Mouse (Mus musculus) right cerebral cortex, postnatal 36 days (tissue): ENCODE results near the gene Btbd3.
A peak's percentile ranks its signal among the peaks of the same experiment; 100 is the strongest.
"Not testable (repeated sequence)": the region's sequence is repeated elsewhere in the genome, so short reads cannot be mapped to it uniquely, and the experiment has no call there.

Source experiments
- DNase-seq, 2 experiments: peaks; one replicate each; pipeline ENCODE4 v3.0.0; 2022; ENCODE audit warnings: low spot score in 2 of 2, mixed read lengths in 1 of 2

Btbd3 gene

DNA sequence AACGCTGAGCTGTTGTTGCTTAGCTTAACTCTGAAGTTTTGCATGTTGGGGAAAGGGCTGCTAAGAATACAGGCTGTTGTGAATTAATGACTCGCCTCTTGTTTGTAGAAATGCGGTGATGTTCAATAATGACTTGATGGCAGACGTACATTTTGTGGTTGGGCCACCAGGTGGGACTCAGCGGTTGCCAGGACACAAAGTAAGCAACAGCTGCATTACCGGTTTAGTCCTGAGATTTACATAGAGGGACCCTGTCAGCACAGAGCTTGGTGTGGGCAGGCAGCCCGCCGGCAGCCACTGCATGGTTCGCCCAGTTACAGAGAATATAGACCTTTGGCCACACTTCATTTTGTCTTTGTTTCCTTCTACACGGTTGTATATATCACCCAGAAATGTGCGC lies 23.3 kb downstream of the Btbd3 start:
- no peak for DNase-seq

DNA sequence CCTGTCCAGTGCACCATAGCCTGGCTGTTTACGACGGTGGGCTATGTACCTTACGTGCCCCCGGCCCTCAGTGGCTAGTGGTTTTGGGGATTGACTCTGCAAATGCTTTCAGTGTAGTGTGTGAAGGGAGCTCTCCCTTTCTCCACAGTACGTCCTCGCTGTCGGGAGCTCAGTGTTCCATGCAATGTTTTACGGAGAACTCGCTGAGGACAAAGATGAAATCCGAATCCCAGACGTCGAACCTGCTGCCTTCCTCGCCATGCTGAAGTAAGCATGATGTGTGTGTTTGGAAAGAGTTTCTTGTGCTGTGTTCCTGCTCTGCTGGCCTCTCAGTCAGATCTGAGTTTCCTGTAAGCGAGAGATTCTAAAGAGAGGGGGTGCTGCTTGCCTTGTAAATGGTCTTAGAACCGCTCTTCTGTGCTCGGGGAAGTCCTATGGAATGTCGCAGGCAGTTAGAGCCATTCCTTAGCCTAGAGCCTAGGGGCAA lies 23.9 kb downstream of the Btbd3 start:
- DNase-seq, result peak in 1 of 2 experiments; percentile 16

DNA sequence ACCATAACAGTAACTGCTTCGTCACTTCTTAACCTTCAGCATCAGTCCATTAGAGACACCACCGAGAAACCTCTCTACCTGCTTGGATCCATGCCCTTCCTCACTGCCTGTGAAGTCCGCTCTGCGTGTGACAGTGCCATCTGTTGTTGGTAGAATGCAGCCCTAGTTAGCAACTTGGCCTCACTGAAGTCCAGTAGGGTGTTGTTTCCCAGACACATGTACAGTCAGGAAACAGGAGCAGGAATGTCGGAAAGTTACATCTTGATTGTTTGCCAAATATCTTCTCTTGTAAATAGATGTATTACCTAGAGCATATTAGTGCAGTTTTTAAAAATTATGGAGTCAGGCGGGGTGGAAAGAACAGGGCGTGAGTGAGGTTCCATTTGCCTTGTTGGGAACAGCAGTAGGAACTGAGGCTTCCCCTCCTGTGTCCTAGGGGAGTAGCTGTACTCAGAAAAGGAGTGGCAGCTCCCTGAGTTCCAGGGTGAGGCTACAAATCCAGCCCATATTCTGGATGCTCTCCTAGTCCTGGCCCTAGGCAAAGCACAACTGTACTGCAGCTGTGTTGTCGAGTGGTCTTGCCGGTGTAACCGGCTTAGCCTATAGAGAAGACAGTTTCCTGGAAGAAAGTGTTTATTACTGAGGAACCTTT lies 25.3 kb downstream of the Btbd3 start:
- peak in 1 of 2 experiments; percentile 18 for DNase-seq

DNA sequence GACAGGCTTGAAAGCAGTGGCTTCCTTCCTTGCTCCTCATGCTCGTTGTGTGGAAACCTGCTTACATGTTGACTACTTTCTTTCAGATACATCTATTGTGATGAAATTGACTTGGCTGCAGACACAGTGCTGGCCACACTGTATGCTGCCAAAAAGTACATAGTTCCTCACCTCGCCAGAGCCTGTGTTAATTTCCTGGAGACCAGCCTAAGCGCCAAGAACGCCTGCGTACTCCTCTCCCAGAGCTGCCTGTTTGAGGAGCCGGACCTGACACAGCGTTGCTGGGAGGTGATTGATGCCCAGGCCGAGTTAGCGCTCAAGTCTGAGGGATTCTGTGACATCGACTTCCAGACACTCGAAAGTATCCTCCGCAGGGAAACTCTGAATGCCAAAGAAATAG lies 27.0 kb downstream of the Btbd3 start:
- no peak for DNase-seq

DNA sequence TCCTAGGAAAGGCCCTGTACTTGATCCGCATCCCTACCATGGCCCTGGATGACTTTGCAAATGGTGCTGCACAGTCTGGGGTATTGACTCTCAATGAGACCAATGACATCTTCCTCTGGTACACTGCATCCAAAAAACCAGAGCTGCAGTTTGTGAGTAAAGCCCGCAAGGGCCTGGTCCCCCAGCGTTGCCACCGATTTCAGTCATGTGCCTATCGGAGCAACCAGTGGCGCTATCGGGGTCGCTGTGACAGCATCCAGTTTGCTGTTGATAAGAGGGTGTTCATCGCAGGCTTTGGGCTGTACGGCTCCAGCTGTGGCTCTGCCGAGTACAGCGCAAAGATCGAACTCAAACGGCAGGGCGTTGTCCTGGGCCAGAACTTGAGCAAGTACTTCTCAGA lies 27.5 kb downstream of the Btbd3 start:
- DNase-seq, result no peak

DNA sequence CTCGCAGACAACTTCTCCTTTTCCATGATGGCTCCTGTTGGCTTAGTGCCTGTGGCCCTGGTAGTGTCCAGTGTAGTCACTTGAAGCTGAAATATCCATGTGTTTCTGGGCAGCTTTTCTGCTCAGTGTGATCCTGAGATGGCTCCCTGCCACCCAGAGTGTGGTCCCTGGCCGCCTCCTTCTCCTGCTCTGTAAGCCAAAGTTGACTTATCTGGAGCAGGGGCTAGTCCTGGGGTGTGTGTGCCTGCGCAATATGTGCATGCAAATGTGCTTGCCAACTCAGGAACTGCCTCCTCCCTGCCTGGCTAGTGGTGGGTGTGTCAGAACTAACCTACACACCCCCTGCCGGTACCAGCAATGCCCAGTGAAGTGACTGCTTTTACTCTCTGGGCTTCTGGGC lies 29.4 kb downstream of the Btbd3 start:
- DNase-seq, result no peak

DNA sequence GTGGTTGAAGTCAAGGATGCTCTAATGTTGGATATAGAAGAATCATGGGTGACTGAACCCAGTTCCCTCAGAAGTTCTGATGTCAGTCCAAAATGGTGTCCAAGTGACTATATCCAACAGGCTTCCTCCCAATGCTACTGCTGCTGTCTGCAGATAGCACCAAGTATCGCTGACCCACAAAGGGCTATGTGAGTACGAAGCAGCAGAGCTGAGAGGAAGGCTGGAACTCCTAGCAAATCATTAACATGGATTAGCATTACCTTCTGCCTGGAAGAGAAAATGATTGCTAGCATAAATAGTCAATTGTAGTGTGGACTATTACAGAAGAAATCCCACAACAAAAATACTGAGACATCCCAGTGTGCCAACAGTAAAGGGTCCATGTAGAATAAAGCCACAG lies 33.8 kb downstream of the Btbd3 start:
- no peak for DNase-seq

DNA sequence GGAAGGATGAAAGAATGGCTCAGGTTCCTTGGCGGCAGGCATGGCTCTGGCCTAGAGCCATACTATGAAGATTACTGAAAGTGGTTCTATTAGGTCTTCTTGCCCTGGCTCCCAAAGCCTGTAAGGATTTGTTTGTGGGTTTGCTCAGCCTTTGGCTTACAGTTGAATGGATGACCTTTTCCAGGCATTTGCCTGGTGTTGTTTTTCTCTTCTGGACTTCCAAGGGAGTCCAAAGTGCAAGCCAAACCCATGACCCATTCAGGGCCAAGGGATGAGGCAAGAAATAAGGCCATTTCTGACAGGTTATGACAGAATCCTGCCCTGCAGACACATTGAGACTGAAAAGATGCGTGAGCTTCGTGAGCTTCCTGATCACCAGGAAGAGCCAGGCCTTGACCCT lies 37.9 kb downstream of the Btbd3 start:
- DNase-seq, result no peak

DNA sequence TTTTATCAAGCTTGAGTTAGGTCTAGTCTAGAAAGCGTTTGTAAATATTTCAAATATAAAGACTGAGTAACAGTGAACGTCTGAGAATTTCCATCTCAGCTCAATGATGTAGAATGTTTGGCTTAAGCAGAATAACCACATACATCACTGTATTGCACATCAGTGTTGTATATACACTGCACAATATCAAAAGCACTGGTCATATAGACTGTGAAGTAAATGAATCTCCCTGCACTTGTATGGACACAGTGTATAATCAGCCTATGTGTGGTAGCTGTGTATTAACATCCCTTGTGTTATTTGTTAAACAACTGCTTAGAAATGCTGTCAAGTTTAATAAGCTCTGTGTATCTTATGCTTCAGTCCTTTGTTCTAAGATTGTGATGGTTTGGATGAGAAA lies 49.9 kb downstream of the Btbd3 start:
- no peak for DNase-seq

DNA sequence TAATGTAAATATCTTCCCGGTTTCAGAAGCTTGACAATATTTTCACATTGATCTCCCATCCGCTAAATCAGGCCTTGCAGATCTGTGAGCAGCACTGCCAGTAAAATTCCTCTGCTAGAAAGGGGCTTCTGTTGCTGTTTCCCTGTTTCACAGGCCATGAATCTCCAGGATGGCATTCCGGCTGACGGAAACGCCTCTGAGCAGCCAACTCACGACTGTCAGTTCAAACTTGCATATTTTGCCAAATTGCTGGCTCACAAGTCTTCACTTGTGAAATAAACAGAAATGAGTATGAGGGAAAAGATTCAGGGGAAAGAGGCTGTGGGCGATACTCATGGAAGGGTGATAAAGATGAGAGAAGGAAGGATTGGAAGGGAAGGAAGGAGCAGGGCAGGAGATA lies 59.3 kb downstream of the Btbd3 start:
- DNase-seq, result peak in 1 of 2 experiments; percentile 8

DNA sequence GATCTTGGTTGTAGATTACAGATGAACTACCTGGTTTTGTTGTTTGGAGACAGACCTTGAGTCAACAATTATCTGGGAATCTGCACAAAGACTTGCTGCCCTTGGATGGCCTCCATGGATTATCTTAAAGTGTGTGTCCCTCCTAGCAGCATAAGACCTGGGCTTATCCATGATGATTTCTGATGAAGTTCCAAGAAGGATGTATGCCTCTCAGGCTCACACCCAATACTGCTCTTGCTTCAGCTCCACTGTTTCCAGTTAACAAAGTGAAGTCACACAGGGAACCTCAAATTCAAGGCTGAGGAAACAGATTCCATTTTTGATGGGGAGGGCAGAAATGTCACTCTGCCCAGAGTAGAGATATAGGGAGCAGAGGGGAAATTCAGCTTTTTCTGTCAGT lies 64.0 kb downstream of the Btbd3 start:
- DNase-seq, result no peak

DNA sequence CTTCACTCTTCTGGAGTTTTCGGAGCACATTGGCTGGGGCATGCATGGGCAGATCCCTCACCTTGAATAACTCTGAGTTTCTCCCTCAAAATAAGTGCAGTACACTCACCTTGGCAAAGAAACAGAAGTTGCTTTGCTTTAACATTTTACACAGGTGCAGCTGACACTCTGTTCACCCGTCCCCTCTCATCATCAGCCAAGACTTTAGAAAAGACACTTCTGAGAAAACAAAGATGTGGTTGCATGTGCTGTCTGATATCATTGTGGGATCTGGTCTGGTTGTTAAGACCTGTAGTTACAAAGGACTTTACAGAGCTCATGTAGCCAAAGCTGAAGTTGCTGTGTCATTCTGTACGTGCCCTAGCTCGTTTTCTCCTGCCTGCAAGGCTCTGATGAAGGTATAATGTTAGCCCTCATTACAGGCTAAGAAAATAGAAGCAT lies 64.7 kb downstream of the Btbd3 start:
- no peak for DNase-seq

DNA sequence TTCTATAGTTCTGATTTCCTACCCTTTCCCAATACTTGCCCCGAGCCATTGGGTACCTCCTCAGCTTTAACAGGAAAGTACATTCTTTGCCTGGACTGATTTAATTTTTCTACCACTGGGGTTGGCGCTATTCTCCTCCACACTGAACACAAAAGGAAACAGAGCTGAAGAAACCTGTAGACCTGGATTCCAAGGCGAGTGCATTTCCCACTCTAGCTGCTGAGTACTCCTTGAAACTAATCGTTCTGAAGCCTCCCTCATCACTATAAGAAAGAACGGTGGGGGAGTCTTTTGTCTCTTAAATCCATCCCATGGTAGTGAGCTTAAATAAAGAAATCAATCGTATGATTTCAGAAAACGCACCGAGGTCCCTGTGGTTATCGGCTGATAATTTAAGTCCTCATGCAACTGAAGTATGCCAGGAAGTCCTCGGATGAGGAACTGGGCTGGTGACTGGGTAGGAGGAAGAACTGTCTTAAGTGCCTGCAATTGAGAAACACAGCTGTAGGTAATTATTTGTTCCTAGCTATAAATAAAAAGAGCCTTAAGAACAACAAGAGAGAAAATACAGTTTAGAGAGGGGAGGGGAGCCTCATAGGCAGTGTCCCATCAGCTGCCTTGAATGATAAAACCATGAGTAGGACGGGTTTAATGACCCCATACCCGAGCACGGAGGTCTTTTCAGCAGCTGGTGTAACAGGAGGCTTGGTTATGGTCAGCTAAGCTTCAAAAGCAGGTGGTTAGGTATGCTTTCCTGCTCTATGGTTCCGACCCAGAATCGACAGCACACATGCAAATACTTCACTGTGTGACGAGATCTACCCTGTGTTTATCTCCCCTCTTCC lies 66.1 kb downstream of the Btbd3 start:
- no peak for DNase-seq

DNA sequence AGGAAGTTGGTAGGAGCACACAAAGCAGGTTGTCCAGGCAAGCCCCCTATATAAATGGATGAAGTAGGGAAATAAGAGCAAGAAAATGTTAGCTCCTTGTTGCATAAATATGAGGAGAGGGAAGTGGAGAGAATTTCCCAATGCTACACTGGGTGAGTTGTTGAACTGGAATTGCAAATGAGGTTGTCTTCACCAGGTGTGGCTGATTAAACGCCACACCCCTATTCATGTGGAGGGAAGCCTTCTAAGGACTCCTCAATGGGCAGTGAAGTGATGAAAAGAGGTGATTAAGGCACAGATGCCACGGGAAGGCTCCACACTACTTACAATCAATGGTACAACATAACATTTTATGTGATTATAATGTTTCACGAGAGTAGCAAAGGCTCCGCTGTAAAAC lies 70.0 kb downstream of the Btbd3 start:
- DNase-seq, result no peak

DNA sequence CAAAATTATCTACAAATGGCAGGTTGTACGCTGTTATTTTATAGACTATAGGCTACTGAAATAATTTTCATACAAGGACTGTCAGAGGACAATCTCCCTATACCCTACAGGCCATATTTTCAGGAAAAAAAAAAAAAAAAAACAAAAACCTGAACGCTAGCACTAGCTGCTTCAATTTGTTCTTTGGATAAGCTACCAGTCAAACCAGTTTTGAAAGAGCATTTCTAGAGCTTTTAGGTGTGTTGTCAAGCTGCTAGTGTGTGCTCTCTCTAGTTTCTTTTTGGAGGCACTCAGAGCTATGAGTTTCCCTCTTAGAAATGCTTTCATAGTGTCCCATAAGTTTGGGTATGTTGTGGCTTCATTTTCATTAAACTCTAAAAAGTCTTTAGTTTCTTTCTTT lies 77.8 kb downstream of the Btbd3 start:
- DNase-seq, result not testable (repeated sequence)

DNA sequence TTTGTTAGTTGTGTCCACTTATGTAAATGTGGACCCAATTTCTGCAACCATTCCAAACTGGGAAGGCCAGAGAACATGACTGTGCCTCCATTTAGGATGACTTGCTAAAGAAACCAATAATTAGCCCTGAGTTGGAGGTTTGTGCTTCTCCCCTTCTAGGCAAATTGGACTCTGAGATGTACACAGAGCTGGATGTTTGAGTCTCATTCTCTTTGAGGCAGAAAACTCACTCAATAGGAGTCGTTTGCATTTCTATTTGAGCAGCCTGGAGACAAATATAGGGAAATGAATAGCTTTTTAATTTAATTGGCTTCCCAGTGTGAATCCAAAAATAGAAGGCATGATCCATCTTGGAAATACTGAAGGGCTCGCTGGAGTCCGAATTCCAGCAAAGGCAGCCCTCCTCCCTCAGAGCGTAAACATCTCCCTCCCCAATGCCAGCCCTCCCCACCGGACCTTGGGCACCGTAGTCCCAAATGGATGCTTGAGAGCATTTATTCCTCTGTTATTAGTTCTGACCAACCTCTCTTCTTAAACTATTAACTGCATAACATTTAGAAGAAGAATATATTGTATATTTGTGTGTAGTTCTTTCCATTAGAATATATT lies 81.6 kb downstream of the Btbd3 start:
- no peak for DNase-seq

DNA sequence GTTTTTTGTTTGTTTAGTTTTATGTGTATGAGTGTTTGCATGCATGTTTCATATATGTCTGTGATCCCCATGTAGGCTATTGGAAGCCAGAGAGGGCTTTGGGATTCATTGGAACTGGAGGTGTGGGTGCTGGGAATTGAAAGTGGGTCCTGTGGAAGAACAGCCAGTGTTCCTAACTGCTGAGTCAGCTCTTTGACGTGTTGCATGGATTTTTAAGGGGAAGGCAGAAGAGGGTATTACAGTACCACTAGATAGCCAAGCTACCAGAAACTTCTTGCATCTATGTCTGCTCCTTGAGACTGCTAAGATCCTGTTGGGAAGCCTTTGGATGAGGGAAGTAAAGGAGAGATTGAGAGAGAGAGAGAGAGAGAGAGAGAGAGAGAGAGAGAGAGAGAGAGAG lies 82.2 kb downstream of the Btbd3 start:
- DNase-seq, result no peak

DNA sequence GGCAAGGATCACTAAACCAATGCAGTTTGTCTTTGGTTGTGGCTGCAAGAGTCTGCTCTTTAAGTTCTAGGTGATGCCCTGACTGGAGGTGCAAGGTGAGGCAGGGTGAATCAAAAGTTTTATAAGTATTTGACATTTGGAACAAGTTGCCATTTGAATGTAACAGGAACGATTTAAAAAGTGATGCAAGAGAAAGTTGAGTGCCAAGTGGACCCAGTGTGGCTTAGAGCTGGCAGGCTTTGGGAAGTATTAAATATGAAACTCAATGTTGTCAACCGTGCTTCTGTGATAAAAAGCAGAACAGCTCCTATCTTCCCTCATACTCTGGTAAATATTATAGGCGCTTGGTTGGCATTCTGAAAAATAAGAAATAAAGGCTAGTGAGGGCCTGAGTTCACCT lies 99.0 kb downstream of the Btbd3 start:
- no peak for DNase-seq

DNA sequence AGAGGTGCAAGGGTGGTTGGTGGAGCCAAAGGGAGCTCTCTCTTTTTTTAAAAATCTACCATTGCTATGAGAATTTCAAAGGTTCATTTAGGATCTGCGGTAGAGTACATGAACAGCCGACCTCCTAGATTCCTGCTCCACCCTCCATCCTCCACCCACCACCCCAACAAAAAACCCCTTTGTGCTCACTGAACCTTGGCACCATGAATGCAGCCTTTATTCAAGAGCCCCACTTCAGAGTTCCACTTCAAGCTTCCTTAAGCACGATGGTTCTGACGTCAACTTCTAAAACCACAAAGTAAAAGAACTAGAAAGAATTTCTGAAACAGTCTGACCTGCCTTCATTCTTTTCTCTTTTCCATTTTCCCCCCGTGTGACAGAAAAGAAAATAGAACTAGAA lies 106.1 kb downstream of the Btbd3 start:
- DNase-seq, result no peak

DNA sequence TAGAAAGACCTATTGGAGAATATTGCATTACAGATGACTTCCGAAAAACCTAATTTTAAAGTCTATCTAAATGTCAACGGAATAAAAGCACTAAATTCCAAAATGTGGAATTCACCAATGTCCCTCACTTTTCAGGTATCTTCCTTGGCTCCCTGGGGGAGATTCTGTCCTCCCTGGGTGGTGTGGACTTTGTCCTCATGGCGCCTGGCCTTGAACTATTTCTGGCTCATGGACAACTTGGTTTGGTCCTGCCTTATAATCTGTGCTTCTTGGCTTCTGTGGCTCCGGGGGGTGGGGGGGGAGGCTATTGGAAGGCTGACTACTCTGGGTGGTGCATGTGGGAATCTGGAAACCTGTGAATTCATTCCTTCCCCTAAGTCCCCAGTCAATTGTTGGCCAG lies 109.0 kb downstream of the Btbd3 start:
- no peak for DNase-seq

DNA sequence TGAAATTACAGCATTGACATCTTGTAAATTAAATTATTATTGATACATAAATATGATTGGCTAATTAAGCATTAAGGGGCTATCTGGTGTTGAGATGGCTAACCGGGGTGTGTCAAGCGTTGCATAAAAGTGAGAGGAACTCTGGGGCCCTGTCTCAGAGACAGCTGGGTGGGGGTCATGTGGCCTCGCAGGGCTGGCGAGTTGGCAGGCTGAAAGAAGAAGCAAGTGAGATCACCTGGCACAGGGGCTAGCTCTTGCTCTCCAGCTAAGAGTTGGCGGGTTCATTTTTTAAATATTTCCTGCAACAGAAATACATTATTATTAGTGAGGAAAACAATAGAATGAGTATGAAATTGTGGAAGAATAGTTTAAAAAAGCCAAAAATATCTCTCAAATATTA lies 118.2 kb downstream of the Btbd3 start:
- no peak for DNase-seq

DNA sequence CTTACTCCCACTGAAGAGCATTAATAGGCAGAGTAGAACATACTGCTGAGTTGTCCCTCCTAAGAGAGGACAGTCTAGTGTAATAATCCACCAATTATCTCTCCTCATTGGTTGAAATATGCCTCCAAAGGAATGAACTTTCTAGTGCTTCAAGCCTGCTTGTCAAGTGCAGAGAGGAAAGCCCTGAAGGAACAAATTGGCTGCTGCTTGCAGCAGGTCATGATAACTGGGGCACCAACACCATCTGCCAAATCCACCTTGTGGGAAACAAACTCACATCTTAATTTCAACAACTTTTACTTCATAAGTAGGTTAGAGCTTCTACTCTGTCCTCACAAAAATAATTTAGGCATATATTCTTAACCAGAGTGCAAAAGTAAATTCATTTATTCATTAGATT lies 122.5 kb downstream of the Btbd3 start:
- no peak for DNase-seq

DNA sequence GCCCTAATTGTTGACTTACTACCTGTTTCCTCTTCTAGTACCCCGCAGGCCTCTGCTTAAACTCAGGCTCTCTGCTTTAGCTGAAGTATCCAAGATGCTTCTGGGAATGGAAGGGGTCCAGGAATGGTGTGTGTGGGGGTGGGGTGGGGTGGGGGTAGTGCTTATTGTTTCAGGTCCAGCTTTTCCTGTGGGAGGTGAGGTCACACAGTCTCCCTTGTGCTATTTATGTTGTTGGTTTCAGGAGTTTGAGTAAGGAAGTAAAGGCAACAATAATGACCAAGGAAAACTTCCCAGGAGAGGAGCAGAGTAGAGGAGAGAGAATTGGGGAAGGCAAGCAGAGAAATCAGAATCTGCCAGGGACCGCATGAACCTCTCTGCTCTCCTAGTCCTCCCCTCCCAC lies 128.4 kb downstream of the Btbd3 start:
- no peak for DNase-seq
